Mouse (Mus musculus) left cerebral cortex, postnatal 25 days (tissue): ENCODE results near the gene Cyp4b1. TPM values are rescaled to one million over a fixed set of nuclear protein-coding genes. Genes with fewer than 3 reads are reported as not detected.

Source experiments
- total RNA-seq, 2 experiments: library from RNA; stranded (reverse); gene quantifications; 2 replicates each; pipeline ENCODE4 v1.2.3; 2021

Gene Cyp4b1
- total RNA-seq, 2 experiments from 2014 or later = 2.2 to 2.6 TPM

Other genes starting within 250 kb of the Cyp4b1 start
- not detected for gene Cyp4a12b, start 236.1 kb downstream of the Cyp4b1 start, total RNA-seq
- gene Cyp4a30b, start 195.1 kb downstream of the Cyp4b1 start, total RNA-seq = not detected
- not detected for gene Cyp4a14, start 151.6 kb downstream of the Cyp4b1 start, total RNA-seq
- gene Cyp4a10, start 129.5 kb downstream of the Cyp4b1 start, total RNA-seq = not detected
- gene Cyp4a31, start 84.1 kb downstream of the Cyp4b1 start, total RNA-seq = not detected
- gene Cyp4a32, start 46.8 kb downstream of the Cyp4b1 start, total RNA-seq = not detected
- 10 to 100 TPM; 50.9 to 52.1 TPM for gene Efcab14, start 90.0 kb upstream of the Cyp4b1 start, total RNA-seq
- not detected for gene Tex38, start 133.3 kb upstream of the Cyp4b1 start, total RNA-seq
- 10 to 100 TPM; 53.1 to 63.6 TPM for gene Atpaf1, start 137.1 kb upstream of the Cyp4b1 start, total RNA-seq
- gene Mob3c, start 180.4 kb upstream of the Cyp4b1 start, total RNA-seq = 1 to 10 TPM; 3.3 to 4.4 TPM
- gene Mknk1, start 191.5 kb upstream of the Cyp4b1 start, total RNA-seq = 10 to 100 TPM; 33.1 to 38.6 TPM
- under 1 TPM; 0.21 to 0.23 TPM for gene Kncn, start 236.7 kb upstream of the Cyp4b1 start, total RNA-seq
- under 1 TPM; 0.27 to 0.37 TPM for gene 6430628N08Rik, start 242.9 kb upstream of the Cyp4b1 start, total RNA-seq